Mouse (Mus musculus) adrenal gland, postnatal 25 days (tissue): ENCODE measurements around the gene Gm49325. TPM values are rescaled to one million over a fixed set of nuclear protein-coding genes. Genes with fewer than 3 reads are reported as not detected.
"Not testable (repeated sequence)": the region's sequence is repeated elsewhere in the genome, so short reads cannot be mapped to it uniquely, and the experiment has no call there.

Experiments
- DNase-seq: peaks from one replicate; pipeline ENCODE4 v3.0.0; 2021; ENCODE audit warnings: mixed read lengths
- microRNA-seq, 2 experiments: library from miRNA; unstranded; fragments of <30 nt; microRNA quantifications; one replicate each; pipeline ENCODE4 v1.2.0; 2021
- total RNA-seq: library from RNA; stranded (reverse); gene quantifications from 2 replicates; pipeline ENCODE4 v1.2.3, GENCODE M21; 2021

The Gm49325 gene
- total RNA-seq, 1 experiment from 2014 or later: 20.9 TPM

- no peak for DNase-seq
Observed at GRCm38 (mm10) chr10:77684181-77684580, 78.2 kb downstream of the Gm49325 start.

GRCm38 (mm10) chr10:77685895-77686664, 80.1 kb downstream of the Gm49325 start, which contains the start of gene Tspear:
Gene Tspear (plus strand): TSS chr10:77686569.
- DNase-seq: no peak

- no peak for DNase-seq
Observed at GRCm38 (mm10) chr10:77687021-77687420, 81.0 kb downstream of the Gm49325 start.

- DNase-seq: not testable (repeated sequence)
Observed at GRCm38 (mm10) chr10:77690356-77690807, 84.4 kb downstream of the Gm49325 start, which contains the start of gene Gm19402. Gene Gm19402 (minus strand): TSS chr10:77690757.

Small RNAs within 50 kb of the gene (microRNA-seq; reads per million reads assigned to microRNA genes)
- gene Mir1930: 6.2 to 8.9 reads per million in 2 experiments

Other genes with a start within 250 kb of the Gm49325 start
- 12.4 and 14.0 TPM in 2 replicates for gene Adarb1, start 187.9 kb upstream of the Gm49325 start, total RNA-seq
- gene Fam207a, start 90.4 kb upstream of the Gm49325 start, total RNA-seq: 23.1 and 24.6 TPM in 2 replicates
- 2.2 and 3.3 TPM in 2 replicates for gene Itgb2, start 75.9 kb upstream of the Gm49325 start, total RNA-seq
- gene Pttg1ip, start 24.5 kb upstream of the Gm49325 start, total RNA-seq: 154 and 195 TPM in 2 replicates
- gene Sumo3, start 100 bp upstream of the Gm49325 start, total RNA-seq: 104 and 117 TPM in 2 replicates
- 45.4 and 45.5 TPM in 2 replicates for gene Ube2g2, start 16.1 kb downstream of the Gm49325 start, total RNA-seq
- gene Tspear, start 80.4 kb downstream of the Gm49325 start, total RNA-seq: 0.39 and 0.86 TPM in 2 replicates
- gene Gm19402, start 84.6 kb downstream of the Gm49325 start, total RNA-seq: not detected in 2 replicates
- gene Gm9508, start 91.0 kb downstream of the Gm49325 start, total RNA-seq: not detected in 2 replicates
- not detected in 2 replicates for gene Gm10272, start 100.4 kb downstream of the Gm49325 start, total RNA-seq
- gene Gm10024, start 105.3 kb downstream of the Gm49325 start, total RNA-seq: not detected in 2 replicates
- not detected in 2 replicates for gene Gm10142, start 109.6 kb downstream of the Gm49325 start, total RNA-seq
- gene Krtap12-1, start 114.4 kb downstream of the Gm49325 start, total RNA-seq: not detected in 2 replicates
- gene Gm10100, start 120.3 kb downstream of the Gm49325 start, total RNA-seq: not detected in 2 replicates
- gene Gm18596, start 136.4 kb downstream of the Gm49325 start, total RNA-seq: not detected in 2 replicates
- gene Gm9736, start 145.2 kb downstream of the Gm49325 start, total RNA-seq: not detected in 2 replicates
- gene Gm3233, start 153.5 kb downstream of the Gm49325 start, total RNA-seq: not detected in 2 replicates
- not detected in 2 replicates for gene Gm3238, start 165.1 kb downstream of the Gm49325 start, total RNA-seq
- gene Gm7138, start 170.7 kb downstream of the Gm49325 start, total RNA-seq: not detected in 2 replicates
- gene Gm3250, start 176.3 kb downstream of the Gm49325 start, total RNA-seq: not detected in 2 replicates
- not detected in 2 replicates for gene Gm7137, start 182.0 kb downstream of the Gm49325 start, total RNA-seq
- not detected in 2 replicates for gene Gm9639, start 188.9 kb downstream of the Gm49325 start, total RNA-seq
- not detected in 2 replicates for gene Gm19668, start 192.9 kb downstream of the Gm49325 start, total RNA-seq
- not detected in 2 replicates for gene Gm9507, start 205.6 kb downstream of the Gm49325 start, total RNA-seq
- gene Gm2696, start 208.5 kb downstream of the Gm49325 start, total RNA-seq: not detected in 2 replicates
- gene Krtap10-4, start 220.9 kb downstream of the Gm49325 start, total RNA-seq: not detected in 2 replicates
- not detected in 2 replicates for gene Krtap10-10, start 229.8 kb downstream of the Gm49325 start, total RNA-seq
- not detected in 2 replicates for gene Gm36176, start 240.6 kb downstream of the Gm49325 start, total RNA-seq
- gene Gm10318, start 246.7 kb downstream of the Gm49325 start, total RNA-seq: not detected in 2 replicates